Mouse (Mus musculus): Measurements from ENCODE around the gene BC017158. TPM values are rescaled to one million over a fixed set of nuclear protein-coding genes. Genes with fewer than 3 reads are reported as not detected.

BC017158 gene
- polyA plus RNA-seq, 1 experiment from 2014 or later: 11.4 TPM

- Histone ChIP-seq H3K27ac (no peak overlapping the region), H3K9ac (no peak overlapping the region)
- 87% methylated on average over 2 of the region's 2 CpGs for WGBS
These were observed 22.3 kb upstream of the BC017158 start for GRCm38 (mm10) chr7:128320219-128320816.

GRCm38 (mm10) chr7:128319140-128319539 lies 21.2 kb upstream of the BC017158 start:
- no peak overlapping the region for H3K9ac ChIP-seq
- no peak for ATAC-seq
- no peaks in the 10 kb centered on the region for H3K4me1 ChIP-seq
- H3K9me3 ChIP-seq (replicated peaks): no peaks in the 10 kb centered on the region
- H3K4me2 ChIP-seq: no peak overlapping the region
- H3K27ac ChIP-seq: no peak overlapping the region
- no peaks in the 10 kb centered on the region for H3K27me3 ChIP-seq
- H3K36me3 ChIP-seq (ENCODE audit: poor library complexity, severe bottlenecking): no peaks in the 10 kb centered on the region
- H3K4me3 ChIP-seq: no peak overlapping the region
- WGBS: 90% methylated on average over 7 of the region's 7 CpGs

More at GRCm38 (mm10) chr7:128320219-128320816, 22.3 kb upstream of the BC017158 start:
- H3K4me3 ChIP-seq: no peak overlapping the region
- no peaks in the 10 kb centered on the region for H3K9me3 ChIP-seq (replicated peaks)
- no peak overlapping the region for H3K4me2 ChIP-seq
- H3K27me3 ChIP-seq: no peaks in the 10 kb centered on the region
- no peak for ATAC-seq
- no peaks in the 10 kb centered on the region for H3K36me3 ChIP-seq (ENCODE audit: poor library complexity, severe bottlenecking)
- H3K4me1 ChIP-seq: no peaks in the 10 kb centered on the region

DNA sequence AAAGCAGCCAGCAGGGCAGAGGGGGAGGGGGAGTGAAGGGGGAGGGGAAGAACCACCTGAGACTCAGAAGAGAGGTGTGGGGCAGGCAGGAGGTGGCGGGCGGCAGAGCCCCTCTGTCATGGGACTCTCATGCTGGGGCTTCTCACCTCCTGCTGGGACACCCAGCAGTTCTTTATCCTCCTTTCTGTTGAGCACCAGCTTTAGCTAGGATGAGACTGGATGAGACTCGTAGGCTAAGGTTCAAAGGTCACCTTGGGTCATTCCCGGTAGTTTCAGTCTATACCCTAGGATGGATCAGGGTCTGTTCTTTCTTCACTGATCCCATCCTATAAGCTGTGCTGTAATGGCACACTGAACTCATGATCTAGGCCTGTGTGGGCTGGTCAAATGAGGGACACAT lies 19.0 kb upstream of the BC017158 start:
- Histone ChIP-seq H3K4me2 (no peak overlapping the region), H3K4me1 (no peaks in the 10 kb centered on the region), H3K27ac (no peak overlapping the region), H3K4me3 (no peak overlapping the region), H3K9me3 (replicated peaks) (no peaks in the 10 kb centered on the region), H3K27me3 (no peaks in the 10 kb centered on the region), H3K36me3 (ENCODE audit: poor library complexity, severe bottlenecking) (no peaks in the 10 kb centered on the region), H3K9ac (no peak overlapping the region)
- ATAC-seq: no peak
- WGBS: 50% methylated on average over 4 of the region's 4 CpGs

- Histone ChIP-seq H3K9me3 (replicated peaks) (no peaks in the 10 kb centered on the region), H3K27ac (no peak overlapping the region), H3K36me3 (ENCODE audit: poor library complexity, severe bottlenecking) (no peaks in the 10 kb centered on the region), H3K4me1 (no peaks in the 10 kb centered on the region), H3K9ac (no peak overlapping the region), H3K4me2 (no peak overlapping the region), H3K4me3 (no peak overlapping the region), H3K27me3 (no peaks in the 10 kb centered on the region)
- WGBS: 83% methylated on average over 7 of the region's 7 CpGs
- no peak for ATAC-seq
These were observed 16.5 kb upstream of the BC017158 start for GRCm38 (mm10) chr7:128314491-128314890.

- Histone ChIP-seq H3K4me1 (no peaks in the 10 kb centered on the region), H3K9ac (no peak overlapping the region), H3K9me3 (replicated peaks) (no peaks in the 10 kb centered on the region), H3K36me3 (ENCODE audit: poor library complexity, severe bottlenecking) (no peaks in the 10 kb centered on the region), H3K4me2 (no peak overlapping the region), H3K4me3 (no peak overlapping the region), H3K27ac (no peak overlapping the region), H3K27me3 (no peaks in the 10 kb centered on the region)
- no peak for ATAC-seq
- WGBS: 83% methylated on average over 2 of the region's 2 CpGs
These were observed 15.6 kb upstream of the BC017158 start for GRCm38 (mm10) chr7:128313601-128314000.

- Histone ChIP-seq H3K4me3 (no peak overlapping the region), H3K27ac (no peak overlapping the region), H3K4me2 (no peak overlapping the region), H3K4me1 (no peaks in the 10 kb centered on the region), H3K27me3 (no peaks in the 10 kb centered on the region), H3K9ac (no peak overlapping the region), H3K36me3 (ENCODE audit: poor library complexity, severe bottlenecking) (no peaks in the 10 kb centered on the region), H3K9me3 (replicated peaks) (no peaks in the 10 kb centered on the region)
- no peak for ATAC-seq
- WGBS: 80% methylated on average over 13 of the region's 13 CpGs
These were observed 14.5 kb upstream of the BC017158 start for GRCm38 (mm10) chr7:128312375-128313059.

- Histone ChIP-seq H3K27me3 (no peaks in the 10 kb centered on the region), H3K9me3 (replicated peaks) (no peaks in the 10 kb centered on the region), H3K9ac (no peak overlapping the region), H3K27ac (no peak overlapping the region), H3K4me3 (no peak overlapping the region), H3K4me1 (no peaks in the 10 kb centered on the region), H3K4me2 (no peak overlapping the region), H3K36me3 (ENCODE audit: poor library complexity, severe bottlenecking) (no peaks in the 10 kb centered on the region)
- WGBS: 81% methylated on average over 8 of the region's 8 CpGs
- no peak for ATAC-seq
These were observed 13.8 kb upstream of the BC017158 start for GRCm38 (mm10) chr7:128311811-128312210.

DNA sequence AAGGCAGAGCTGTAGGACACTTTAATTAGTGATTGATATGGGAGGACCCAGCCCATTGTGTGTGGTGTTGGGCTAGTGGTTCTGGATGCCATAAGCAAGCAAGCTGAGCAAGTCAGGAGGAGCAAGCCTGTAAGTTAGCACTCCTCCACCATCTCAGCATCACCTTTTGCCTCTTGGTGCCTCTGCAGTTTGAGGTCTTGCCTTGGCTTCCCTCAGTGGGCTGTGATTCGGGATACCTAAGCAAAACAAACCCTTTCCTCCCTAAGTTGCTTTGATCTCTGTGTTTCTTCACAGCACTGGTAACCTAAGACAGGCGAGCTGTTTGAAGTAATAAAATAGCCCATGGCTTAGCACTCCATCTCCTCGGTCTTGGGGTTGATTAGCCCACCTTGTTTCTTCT lies 13.3 kb upstream of the BC017158 start:
- Histone ChIP-seq H3K36me3 (ENCODE audit: poor library complexity, severe bottlenecking) (no peaks in the 10 kb centered on the region), H3K4me3 (no peak overlapping the region), H3K27ac (no peak overlapping the region), H3K27me3 (no peaks in the 10 kb centered on the region), H3K9ac (no peak overlapping the region), H3K9me3 (replicated peaks) (no peaks in the 10 kb centered on the region), H3K4me2 (no peak overlapping the region), H3K4me1 (no peaks in the 10 kb centered on the region)
- WGBS: 72% methylated on average over 3 of the region's 3 CpGs
- no peak for ATAC-seq

DNA sequence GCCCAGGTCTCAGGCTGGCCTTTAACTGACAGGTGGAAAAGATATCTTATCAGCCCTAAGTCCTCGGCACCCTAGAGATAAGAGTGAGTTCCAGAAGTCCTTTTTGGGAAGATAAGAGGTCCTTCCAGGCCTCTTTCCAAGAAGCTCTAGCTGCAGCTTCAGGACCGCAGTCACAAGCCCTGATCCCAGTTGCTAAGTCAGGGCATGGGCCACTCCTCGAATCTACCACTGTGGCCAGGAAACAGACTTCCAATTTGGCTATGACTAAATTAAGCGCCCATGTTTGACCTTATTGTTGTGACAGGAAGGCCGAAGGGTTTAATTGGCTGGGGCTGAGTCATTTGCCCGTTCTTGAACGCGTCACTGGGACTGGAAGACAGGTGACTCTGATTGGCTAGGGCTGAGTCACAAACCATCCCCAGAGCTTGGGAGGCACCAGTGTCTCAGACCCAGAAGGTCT lies 12.3 kb upstream of the BC017158 start:
- Histone ChIP-seq H3K4me1 (no peaks in the 10 kb centered on the region), H3K36me3 (ENCODE audit: poor library complexity, severe bottlenecking) (no peaks in the 10 kb centered on the region), H3K9me3 (replicated peaks) (no peaks in the 10 kb centered on the region), H3K27ac (no peak overlapping the region), H3K4me3 (no peak overlapping the region), H3K9ac (no peak overlapping the region), H3K4me2 (no peak overlapping the region), H3K27me3 (no peaks in the 10 kb centered on the region)
- ATAC-seq: no peak
- WGBS: 70% methylated on average over 8 of the region's 8 CpGs

DNA sequence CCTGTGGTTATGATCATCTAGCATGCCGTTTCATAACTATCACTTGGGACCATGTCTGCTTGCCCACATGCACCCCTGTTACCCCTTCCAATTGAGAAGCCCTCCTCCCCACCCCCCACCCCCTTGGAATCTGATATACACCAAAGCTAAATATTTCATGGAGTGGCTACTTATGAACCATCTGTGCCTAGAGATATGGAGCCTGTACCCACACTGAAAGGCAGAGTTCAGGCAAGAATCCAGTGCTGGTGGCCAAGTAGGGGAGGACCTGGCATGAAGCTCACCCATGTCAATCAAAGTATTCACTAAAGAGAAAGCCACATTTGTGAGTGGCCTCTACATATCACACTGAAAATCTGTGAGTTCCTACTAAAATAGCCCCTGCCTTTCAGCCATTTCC lies 11.8 kb upstream of the BC017158 start:
- no peak overlapping the region for H3K9ac ChIP-seq
- H3K4me1 ChIP-seq: no peaks in the 10 kb centered on the region
- no peaks in the 10 kb centered on the region for H3K36me3 ChIP-seq (ENCODE audit: poor library complexity, severe bottlenecking)
- H3K27ac ChIP-seq: no peak overlapping the region; the same call in 1 of the 2 replicates
- H3K4me3 ChIP-seq: no peak overlapping the region
- H3K9me3 ChIP-seq (replicated peaks): no peaks in the 10 kb centered on the region
- ATAC-seq: no peak
- H3K27me3 ChIP-seq: no peaks in the 10 kb centered on the region
- 79% methylated on average over 1 of the region's 1 CpGs for WGBS
- no peak overlapping the region for H3K4me2 ChIP-seq

- no peaks in the 10 kb centered on the region for H3K36me3 ChIP-seq (ENCODE audit: poor library complexity, severe bottlenecking)
- peak; percentile 53; the same call in 1 of the 2 replicates for ATAC-seq
- H3K4me2 ChIP-seq: no peak overlapping the region
- H3K9ac ChIP-seq: no peak overlapping the region
- H3K4me3 ChIP-seq: no peak overlapping the region
- H3K4me1 ChIP-seq: no peaks in the 10 kb centered on the region
- WGBS: 71% methylated on average over 3 of the region's 3 CpGs
- no peaks in the 10 kb centered on the region for H3K27me3 ChIP-seq
- no peak overlapping the region for H3K27ac ChIP-seq
- no peaks in the 10 kb centered on the region for H3K9me3 ChIP-seq (replicated peaks)
These were observed 11.2 kb upstream of the BC017158 start for GRCm38 (mm10) chr7:128309216-128309615.

DNA sequence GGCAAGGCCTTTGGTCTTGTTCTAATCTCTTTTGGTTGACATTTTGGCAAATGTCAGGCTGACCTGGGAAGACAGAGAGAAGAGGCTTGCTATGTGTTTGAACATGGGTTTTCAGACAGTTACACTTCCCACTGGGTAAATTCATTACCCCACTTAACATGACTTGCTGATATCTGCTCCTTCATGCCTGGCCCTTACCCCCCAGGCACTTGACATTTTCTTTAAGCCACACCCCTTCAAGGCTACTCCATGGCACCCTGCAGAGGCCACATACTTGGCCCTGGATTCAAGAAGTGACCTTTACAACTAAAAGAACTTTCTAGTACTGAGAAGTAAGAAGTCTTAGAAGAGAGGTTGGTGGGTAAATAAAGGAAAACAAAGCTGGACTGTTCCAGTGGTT lies 9.9 kb upstream of the BC017158 start:
- Histone ChIP-seq H3K9ac (no peak overlapping the region), H3K4me3 (no peak overlapping the region), H3K4me2 (no peak overlapping the region), H3K9me3 (replicated peaks) (no peaks in the 10 kb centered on the region), H3K36me3 (ENCODE audit: poor library complexity, severe bottlenecking) (no peaks in the 10 kb centered on the region), H3K27me3 (0 out of 2 replicates have a peak, but pooled peaks cover 5% of the 10 kb centered on the region), H3K4me1 (no peaks in the 10 kb centered on the region), H3K27ac (no peak overlapping the region)
- ATAC-seq: no peak

GRCm38 (mm10) chr7:128304907-128305306 lies 6.9 kb upstream of the BC017158 start:
- Histone ChIP-seq H3K4me2 (no peak overlapping the region), H3K4me3 (no peak overlapping the region), H3K4me1 (no peaks in the 10 kb centered on the region), H3K9ac (no peak overlapping the region), H3K36me3 (ENCODE audit: poor library complexity, severe bottlenecking) (no peaks in the 10 kb centered on the region), H3K9me3 (replicated peaks) (no peaks in the 10 kb centered on the region), H3K27me3 (0 out of 2 replicates have a peak, but pooled peaks cover 5% of the 10 kb centered on the region), H3K27ac (no peak overlapping the region)
- WGBS: 6% methylated on average over 5 of the region's 5 CpGs
- no peak for ATAC-seq

Data from forebrain, embryonic 13.5 days (tissue).